Mouse (Mus musculus) cerebellum, postnatal 25 days (tissue): Measurements from ENCODE around the gene Hvcn1.
A peak's percentile ranks its signal among the peaks of the same experiment; 100 is the strongest.
"Not testable (repeated sequence)": the region's sequence is repeated elsewhere in the genome, so short reads cannot be mapped to it uniquely, and the experiment has no call there.

ENCODE experiments used
- DNase-seq, 2 experiments: peaks; one replicate each; pipeline ENCODE4 v3.0.0; 2021; ENCODE audit warnings: mixed read lengths in 2 of 2

The Hvcn1 gene

DNA sequence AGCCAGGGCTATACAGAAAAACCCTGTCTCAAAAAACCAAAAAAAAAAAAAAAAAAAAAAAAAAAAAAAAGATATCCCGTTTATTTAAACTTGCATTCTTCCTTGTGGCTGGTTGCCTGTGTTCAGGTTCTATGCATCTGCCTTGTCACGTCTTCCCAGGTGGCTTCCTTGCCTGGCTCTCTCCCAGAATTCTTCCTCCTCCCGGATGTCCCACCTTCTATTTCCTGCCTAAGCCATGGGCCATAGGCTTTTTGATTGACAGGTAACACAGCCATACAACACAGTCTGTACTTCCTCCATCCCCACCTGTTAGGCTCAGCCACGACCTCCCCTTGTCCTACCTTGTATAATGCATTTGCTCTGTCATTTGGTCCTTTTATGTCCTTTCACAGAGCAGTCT, at the start of gene Hvcn1:
TSS of gene Hvcn1 (plus strand) at position 330 of the 400 bp plus-strand sequence.
- no peak for DNase-seq

GRCm38 (mm10) chr5:122157827-122158381, 48.7 kb upstream of the Hvcn1 start, which contains the start of gene Ppp1cc:
TSS of gene Ppp1cc (plus strand) at chr5:122158278.
- DNase-seq: peak; percentile 93 to 98

DNA sequence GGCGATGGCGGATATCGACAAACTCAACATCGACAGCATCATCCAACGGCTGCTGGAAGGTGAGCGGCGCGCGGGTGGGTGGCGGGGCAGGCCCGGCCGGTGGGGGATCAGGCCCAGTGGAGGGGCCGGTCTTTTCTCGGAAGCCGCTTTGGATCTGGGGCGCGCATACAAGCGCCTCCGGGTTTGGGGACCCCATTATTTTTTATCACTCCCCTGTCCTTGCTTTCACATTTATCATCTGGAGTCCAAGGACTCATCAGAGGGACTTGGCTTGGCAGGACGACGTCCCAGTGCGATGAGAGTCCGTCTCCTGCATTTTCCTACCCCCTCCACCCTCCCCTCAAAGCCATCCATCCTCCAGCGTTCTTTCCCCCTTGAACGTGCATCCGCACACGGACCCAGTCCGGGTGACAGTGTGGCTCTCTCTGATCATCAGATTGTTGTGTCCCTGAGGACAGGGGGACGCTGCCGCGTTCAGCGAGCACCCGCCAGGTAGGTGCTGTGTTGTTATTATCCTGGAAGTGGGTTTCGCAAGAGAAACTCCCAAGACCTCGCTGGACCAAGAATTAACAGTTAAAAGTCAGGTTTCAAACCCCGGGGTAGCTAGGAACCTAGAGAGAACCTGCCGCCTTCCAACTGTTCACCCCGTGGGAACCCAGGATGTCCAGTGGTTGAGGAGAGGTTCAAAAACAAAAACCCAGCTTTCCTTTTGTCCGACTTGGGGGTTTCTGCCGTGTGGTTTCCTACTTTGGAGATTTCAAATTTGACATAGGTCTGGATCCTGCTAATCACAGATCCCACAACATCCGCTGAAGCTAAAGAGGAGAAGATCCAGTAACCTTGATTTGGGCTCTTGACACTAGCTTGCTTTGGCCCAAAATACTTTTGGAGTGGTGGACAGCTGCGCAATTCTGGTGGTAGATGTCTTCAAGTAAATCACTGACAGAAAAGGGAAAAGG, 47.8 kb upstream of the Hvcn1 start:
- peak; percentile 58 to 61 for DNase-seq

DNA sequence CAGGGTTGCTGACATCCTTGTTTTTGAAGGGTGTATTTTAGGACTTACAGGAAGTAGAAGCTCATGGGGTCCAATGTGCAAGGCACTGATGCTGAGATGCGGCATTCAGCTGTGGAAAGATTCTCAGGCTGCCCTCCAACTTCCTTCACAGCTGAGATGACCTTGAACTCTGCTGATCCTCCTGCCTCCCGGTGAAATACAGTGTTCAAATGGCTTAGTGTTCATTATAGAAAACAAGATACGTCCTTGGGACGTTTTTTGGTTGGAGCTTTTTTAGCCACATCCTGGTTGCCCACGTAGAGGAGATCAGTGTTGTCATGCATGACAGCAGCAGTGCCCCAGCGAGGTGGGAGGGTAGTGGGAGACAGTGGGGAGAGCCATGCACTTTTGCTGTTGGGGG, 43.4 kb upstream of the Hvcn1 start:
- no peak for DNase-seq

DNA sequence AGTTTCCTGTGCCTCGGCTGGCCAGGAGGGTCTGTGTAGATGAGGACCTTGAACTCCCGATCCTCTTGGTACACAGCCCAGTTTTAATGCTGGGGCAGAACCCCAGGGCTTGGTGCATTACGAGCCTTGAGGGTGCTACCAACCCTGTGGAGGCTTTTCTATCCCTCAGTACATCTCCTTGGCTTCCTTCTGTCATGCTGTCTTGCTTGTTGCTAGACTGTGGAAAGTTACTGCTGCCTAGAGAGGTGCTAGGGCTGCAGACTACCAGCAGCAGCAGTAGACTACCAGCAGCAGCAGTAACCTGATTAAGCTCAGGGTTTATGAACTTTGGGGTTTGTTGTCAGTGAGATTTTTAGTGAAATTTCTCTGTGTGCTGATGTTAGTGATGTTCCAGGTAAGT, 42.6 kb upstream of the Hvcn1 start:
- DNase-seq: no peak

DNA sequence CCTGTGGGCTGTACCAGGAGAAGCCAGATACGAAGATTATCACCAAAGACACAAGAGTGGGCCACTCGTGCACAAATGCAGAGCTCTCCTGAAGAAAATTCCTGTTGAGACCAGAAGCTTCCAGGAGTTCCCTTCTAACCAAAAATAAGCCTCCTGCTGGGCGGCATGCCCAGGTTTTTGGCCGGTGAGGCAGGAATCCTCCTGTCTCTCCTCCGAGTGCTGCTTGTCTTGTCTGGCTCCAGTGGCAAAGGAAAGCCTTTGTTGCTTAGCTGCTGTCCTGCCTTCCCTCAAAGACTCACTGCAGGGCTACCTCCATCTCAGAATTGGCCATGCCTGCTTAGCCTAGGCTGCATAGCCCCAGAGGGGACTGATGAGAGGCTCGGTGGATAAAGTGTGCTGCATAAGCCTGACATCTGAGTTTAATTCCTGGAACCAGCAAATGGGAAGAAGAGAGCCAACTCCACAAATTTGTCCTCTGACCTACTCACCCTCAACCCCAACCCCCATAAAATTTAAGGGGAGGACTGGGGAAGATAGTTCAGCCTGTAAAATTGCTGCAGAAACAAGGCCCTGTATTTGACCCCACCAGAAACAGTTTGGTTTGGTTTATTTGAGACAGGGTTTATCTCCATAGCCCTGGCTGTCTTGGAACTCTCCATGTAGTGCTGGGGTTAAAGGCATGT, 41.2 kb upstream of the Hvcn1 start:
- DNase-seq: peak; percentile 77 to 81

DNA sequence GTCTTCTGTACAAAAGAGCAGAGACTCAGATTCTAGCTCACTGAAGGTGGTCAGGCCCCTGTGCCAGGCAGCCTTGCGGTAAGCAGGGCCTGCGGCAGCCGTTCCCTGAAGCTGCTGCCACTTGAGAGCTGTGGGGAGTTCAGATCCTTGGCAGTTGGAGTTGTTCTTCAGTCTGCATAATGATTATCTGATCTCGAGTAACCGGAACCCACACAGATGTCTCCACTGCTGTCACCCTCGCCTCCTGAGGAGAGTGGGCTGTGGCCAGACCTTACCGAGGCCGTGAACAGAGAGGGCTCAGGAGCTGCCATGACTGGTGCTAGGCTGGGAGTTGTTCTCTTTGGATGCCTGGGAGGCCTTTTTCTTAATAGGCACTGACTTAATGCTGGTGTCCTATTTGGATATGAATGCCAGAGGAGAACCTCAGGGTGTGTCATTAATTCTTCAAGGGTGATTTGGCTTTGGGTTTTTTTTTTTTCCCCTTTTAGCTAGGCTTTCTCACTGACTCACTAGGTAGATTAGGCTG, 39.9 kb upstream of the Hvcn1 start:
- peak; percentile 51 to 52 for DNase-seq

DNA sequence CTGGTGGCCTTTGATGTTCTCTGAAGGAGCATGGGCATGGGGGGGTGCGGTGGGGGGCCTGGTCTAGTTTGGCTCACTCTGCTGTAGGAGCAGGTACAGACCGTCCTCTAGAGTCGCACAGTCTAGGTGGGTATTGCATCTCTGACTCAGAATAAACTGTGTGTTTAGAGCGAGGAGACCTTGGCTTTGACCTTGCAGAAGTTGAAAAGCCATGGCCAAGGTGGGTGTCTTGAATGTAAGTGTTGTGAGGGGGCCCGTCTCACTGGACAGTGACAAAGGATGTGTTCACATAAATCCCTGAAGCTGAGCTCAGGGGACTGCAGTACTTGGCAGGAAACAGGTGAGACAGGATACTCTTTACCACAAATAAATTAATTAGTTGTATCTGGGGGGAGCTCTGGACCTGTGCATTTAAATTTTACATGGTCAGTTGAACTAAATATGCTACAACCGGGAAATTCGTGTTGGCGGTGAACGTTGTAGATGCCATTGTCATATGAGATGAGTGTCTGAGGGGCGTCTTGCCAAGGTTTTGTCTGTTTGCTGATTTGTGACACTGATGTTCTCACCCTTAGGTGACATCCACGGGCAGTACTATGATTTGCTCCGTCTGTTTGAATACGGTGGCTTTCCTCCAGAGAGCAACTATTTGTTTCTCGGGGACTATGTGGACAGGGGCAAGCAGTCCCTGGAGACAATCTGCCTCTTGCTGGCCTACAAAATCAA, 38.1 kb upstream of the Hvcn1 start:
- peak; percentile 24 to 39 for DNase-seq

- DNase-seq: no peak
Measured at GRCm38 (mm10) chr5:122171058-122171457, 35.5 kb upstream of the Hvcn1 start.

DNA sequence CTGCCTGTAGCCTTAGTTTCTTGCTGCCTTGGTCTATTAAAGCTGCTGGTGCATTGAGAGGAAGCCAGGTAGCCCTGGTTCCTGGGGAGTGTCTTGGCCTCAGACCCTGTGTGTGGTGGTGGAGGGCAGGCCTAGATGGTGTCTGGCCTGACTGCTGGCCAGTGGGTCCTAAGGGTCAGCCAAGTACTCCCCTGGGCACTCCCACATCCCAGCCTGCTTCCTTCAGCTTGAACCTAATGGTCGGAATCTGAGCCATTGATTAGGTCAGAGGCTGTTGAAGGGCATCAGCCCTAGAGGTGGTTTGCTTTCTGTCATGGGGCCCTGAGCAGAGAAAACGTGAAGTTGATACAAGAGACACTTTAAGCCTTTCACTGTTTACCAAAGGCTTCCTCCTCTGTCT, 31.2 kb upstream of the Hvcn1 start:
- peak; percentile 27 to 31 for DNase-seq

- DNase-seq: no peak
Measured at GRCm38 (mm10) chr5:122175961-122176360, 30.6 kb upstream of the Hvcn1 start.

DNA sequence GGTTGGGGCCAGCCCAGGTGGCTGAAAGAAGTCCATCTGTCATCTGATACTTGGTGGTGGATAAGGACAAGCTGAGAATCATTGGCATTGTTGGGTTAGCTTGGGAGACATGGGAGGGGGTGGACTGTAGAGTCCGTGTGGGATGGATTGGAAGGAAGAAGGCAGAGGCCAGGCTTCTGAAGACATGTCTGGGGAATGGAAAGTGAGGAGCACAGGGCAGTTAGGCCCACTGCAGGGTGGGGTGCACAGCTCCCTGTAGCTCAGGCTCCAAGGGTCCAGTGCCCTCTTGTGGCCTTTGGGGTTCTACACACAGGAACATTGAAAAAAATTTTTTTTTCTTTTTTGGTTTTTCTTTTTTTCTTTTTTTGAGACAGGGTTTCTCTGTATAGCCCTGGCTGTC, 30.2 kb upstream of the Hvcn1 start:
- peak; percentile 59 to 74 for DNase-seq

DNA sequence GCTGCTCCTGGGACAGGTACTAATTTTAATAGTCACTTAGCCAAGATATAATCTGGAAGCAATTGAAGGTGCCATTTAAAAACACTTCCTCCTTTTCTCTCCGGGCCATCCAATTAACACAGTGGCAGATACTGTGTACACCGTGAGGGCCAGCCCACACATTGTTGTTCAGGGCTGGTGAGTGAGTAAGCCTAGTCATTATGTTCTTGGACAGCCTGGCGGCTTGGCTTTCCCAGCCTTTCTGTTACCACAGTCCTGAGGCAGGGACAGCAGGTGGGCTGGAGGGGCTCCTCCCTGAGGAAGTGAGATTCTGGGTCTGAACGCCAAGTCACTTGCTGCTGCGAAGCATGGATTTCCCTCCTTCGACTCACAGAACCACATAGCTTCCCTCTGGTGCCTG, 26.9 kb upstream of the Hvcn1 start:
- peak; percentile 18 to 27 for DNase-seq

- no peak for DNase-seq
Measured at GRCm38 (mm10) chr5:122184283-122184806, 22.3 kb upstream of the Hvcn1 start.

- DNase-seq: not testable (repeated sequence)
Measured at GRCm38 (mm10) chr5:122184858-122185257, 21.7 kb upstream of the Hvcn1 start.

GRCm38 (mm10) chr5:122189115-122189514, 17.5 kb upstream of the Hvcn1 start:
- no peak for DNase-seq

DNA sequence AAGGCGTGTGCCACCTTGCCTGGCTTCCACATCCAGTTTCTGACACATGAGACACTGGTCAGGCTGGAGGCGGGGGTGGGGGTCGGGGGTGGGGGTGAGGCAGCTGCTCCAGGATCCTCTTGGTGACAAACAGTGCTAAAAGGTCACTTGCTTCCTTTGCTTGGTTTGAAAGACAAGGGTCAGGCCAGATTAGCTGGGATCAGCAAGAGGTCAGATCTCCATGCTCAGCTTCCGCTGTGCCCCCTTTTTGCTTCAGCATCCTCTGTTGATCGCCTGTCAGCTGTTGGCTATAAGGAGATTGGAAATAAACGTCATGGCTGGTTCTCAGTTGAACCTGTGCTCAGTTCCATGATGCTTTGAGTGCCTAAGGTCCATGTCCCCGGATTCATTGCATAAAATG, 16.1 kb upstream of the Hvcn1 start:
- DNase-seq: no peak

DNA sequence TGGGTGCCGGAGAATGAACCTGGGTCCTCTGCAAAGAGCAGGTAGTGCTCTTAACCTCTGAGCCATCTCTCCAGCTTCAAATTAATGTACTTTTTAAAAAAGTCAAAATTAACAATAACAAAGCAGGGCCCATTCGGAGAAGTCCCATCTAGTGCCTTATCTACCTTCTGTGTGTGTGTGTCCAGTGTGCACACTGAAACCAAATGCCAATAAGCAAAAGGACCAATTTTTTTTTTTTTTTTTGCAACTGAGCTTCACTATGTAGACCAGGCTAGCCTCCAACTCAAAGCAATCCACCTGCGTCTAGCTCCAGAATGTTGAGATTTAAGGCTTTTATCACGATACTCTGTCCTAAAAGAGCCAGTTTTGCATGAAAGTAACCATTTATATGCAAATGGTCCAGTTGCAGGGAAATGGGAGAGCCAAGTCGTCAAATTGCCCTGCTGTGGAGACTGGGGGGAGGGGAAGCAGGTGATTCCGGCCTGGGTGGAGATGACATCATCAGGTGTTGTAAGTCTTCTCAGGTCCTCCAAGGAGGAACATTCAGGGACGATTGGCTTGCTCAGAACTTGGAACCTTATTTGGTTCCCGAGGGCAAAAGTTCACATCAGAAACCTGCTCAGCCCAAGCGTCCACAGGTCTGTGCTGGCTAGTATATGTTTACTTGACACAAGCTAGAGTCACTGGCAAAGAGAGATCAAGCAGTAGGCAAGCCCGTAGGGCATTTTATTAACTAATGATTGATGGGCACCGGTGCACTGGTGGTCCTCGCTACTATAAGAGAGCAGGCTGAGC, 15.1 kb upstream of the Hvcn1 start:
- DNase-seq: no peak

DNA sequence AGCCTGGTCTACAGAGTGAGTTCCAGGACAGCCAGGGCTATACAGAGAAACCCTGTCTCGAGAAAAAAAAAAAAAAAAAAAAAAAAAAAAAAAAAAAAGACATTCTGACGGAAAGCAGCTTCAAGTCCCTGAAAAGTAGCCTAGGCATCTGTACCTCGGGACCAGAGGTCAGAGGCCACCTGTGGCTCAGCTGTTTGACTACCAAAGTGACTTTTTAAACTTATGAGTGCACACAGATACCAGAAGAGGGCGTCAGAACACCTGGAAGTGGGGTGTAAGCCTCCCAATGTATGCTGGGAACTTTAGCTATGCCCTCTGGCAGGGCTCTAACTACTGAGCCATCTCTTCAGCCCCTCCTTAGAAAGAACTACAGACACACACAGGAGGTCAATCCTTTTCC, 14.3 kb upstream of the Hvcn1 start:
- no peak for DNase-seq

- no peak for DNase-seq
Measured at GRCm38 (mm10) chr5:122200872-122201271, 5.7 kb upstream of the Hvcn1 start.

DNA sequence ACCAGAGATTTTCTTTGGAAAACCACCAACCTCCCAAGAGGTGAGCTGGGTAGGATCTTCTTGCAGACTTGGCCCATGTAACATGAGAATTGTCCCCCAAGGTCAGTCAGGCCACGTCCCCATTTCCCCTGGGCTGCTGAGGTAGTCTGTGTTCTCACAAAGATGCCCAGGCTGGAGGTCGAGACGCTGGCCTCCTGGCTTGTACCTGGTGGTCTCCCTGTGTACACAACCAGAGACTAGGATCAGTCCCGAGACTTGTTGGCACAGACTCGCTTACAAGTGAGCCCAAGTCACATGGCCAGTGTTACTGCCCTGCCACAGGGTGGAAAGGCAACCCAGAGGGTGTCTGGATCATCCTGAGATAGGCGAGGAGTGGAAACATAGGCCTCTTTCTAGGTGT, 4.7 kb upstream of the Hvcn1 start:
- DNase-seq: no peak

DNA sequence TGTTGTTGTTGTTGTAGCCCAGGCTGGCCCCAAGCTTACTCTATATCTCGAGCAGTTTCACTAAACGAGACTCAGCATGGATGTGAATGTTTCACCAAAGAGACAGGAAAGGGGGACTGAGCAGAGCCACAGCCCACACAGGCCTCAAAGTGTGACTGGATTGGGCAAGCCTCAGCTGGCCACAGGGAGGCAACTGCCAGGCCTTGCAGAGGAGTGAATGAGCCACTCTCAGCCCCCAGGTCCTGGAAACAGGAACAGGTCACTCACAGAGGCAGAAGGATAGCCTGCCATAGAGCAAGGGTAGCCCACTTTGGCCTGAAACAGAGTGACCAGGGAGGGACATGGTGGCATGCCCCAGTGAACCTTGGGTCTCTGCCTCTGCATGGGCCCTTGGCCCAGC, 2.4 kb upstream of the Hvcn1 start:
- DNase-seq: no peak
